Mouse (Mus musculus): Measurements from ENCODE around the gene Ass1.

- TF ChIP-seq POLR2A (IDR thresholded peaks at IDR 0.05; ENCODE audit: insufficient read depth, low read depth, low read length) (no peak), CTCF (IDR thresholded peaks at IDR 0.05) (no peak)
Measured at GRCm38 (mm10) chr2:31477234-31478161, 7.5 kb downstream of the Ass1 start.

Data from heart, adult 2 months (tissue).